Mouse (Mus musculus) right cerebral cortex, postnatal 36 days (tissue): Measurements from ENCODE around the gene Ube3c.
"Not testable (repeated sequence)": the region's sequence is repeated elsewhere in the genome, so short reads cannot be mapped to it uniquely, and the experiment has no call there.

Experiments
- DNase-seq, 2 experiments: peaks; one replicate each; pipeline ENCODE4 v3.0.0; 2022; ENCODE audit warnings: low spot score in 2 of 2, mixed read lengths in 1 of 2

Ube3c gene

GRCm38 (mm10) chr5:29568848-29569377 lies at the start of gene Ube3c:
Gene Ube3c (plus strand): TSS chr5:29569242.
- peak; percentile 98 for DNase-seq

GRCm38 (mm10) chr5:29560111-29560510 lies 8.9 kb upstream of the Ube3c start:
- no peak for DNase-seq

GRCm38 (mm10) chr5:29560667-29561066 lies 8.4 kb upstream of the Ube3c start:
- no peak for DNase-seq

- peak in 1 of 2 experiments; percentile 11 for DNase-seq
Observed at GRCm38 (mm10) chr5:29569378-29570280, 587 bp downstream of the Ube3c start.

GRCm38 (mm10) chr5:29574286-29574685 lies 5.2 kb downstream of the Ube3c start:
- DNase-seq = not testable (repeated sequence)

GRCm38 (mm10) chr5:29575085-29575484 lies 6.0 kb downstream of the Ube3c start:
- DNase-seq = no peak

- DNase-seq = no peak
Observed at GRCm38 (mm10) chr5:29577795-29578631, 9.0 kb downstream of the Ube3c start.

GRCm38 (mm10) chr5:29583880-29584595 lies 15.0 kb downstream of the Ube3c start:
- DNase-seq = no peak

- not testable (repeated sequence) for DNase-seq
Observed at GRCm38 (mm10) chr5:29592161-29592560, 23.1 kb downstream of the Ube3c start.

- DNase-seq = no peak
Observed at GRCm38 (mm10) chr5:29606546-29606945, 37.5 kb downstream of the Ube3c start.

- DNase-seq = no peak
Observed at GRCm38 (mm10) chr5:29625610-29626009, 56.6 kb downstream of the Ube3c start.

GRCm38 (mm10) chr5:29629941-29630340 lies 60.9 kb downstream of the Ube3c start:
- no peak for DNase-seq

- no peak for DNase-seq
Observed at GRCm38 (mm10) chr5:29631711-29632110, 62.7 kb downstream of the Ube3c start.

GRCm38 (mm10) chr5:29636298-29636697 lies 67.3 kb downstream of the Ube3c start:
- no peak for DNase-seq

- no peak for DNase-seq
Observed at GRCm38 (mm10) chr5:29636884-29637283, 67.8 kb downstream of the Ube3c start.

GRCm38 (mm10) chr5:29641124-29641884 lies 72.3 kb downstream of the Ube3c start:
- DNase-seq = no peak

- no peak for DNase-seq
Observed at GRCm38 (mm10) chr5:29651696-29652095, 82.7 kb downstream of the Ube3c start.

- no peak for DNase-seq
Observed at GRCm38 (mm10) chr5:29657590-29658339, 88.7 kb downstream of the Ube3c start.

- DNase-seq = not testable (repeated sequence)
Observed at GRCm38 (mm10) chr5:29661246-29661645, 92.2 kb downstream of the Ube3c start.

- DNase-seq = no peak
Observed at GRCm38 (mm10) chr5:29665391-29665790, 96.3 kb downstream of the Ube3c start.
